Mouse (Mus musculus) kidney, embryonic 14.5 days (tissue): ENCODE measurements at regions not wholly inside any gene's neighbourhood (a gene's known extent, or its start where the extent isn't known, plus 50 kb on each side); places are given as distances from the start of the nearest gene placed in this dataset.

Experiments
- ATAC-seq: fragments of 200-750 bp; cut with Nextera tagmentation; 2 replicates; pipeline ENCODE4 v1.8.0; 2017; ENCODE audit warnings: moderate number of reproducible peaks, mild to moderate bottlenecking, moderate TSS enrichment, moderate library complexity; ENCODE audit not compliant: low FRiP score, low TSS enrichment
- H3K27ac ChIP-seq: fragments of 300-500 bp; sonication (generic); 2 replicates; pipeline ENCODE4 v1.5.1; 2014; ENCODE audit warnings: low read depth, mild to moderate bottlenecking, low read length, moderate library complexity, mixed read lengths
- H3K27me3 ChIP-seq: fragments of 300-500 bp; sonication (generic); 2 replicates; pipeline ENCODE4 v1.6.1; 2014; ENCODE audit warnings: mild to moderate bottlenecking, low read length; ENCODE audit not compliant: control insufficient read depth, insufficient read depth
- H3K36me3 ChIP-seq: fragments of 300-500 bp; sonication (generic); 2 replicates; pipeline ENCODE4 v1.6.1; 2014; ENCODE audit warnings: low read length, mixed read lengths; ENCODE audit not compliant: control insufficient read depth, insufficient read depth
- H3K4me1 ChIP-seq: fragments of 300-500 bp; sonication (generic); 2 replicates; pipeline ENCODE4 v1.6.1; 2014; ENCODE audit warnings: low read length, mixed read lengths; ENCODE audit not compliant: control insufficient read depth, insufficient read depth
- H3K4me2 ChIP-seq: fragments of 300-500 bp; sonication (generic); replicated peaks from 2 replicates; pipeline ENCODE4 v1.6.1; 2014; ENCODE audit warnings: low read depth, mild to moderate bottlenecking, low read length
- H3K4me3 ChIP-seq: fragments of 300-500 bp; sonication (generic); 2 replicates; pipeline ENCODE4 v1.5.1; 2014; ENCODE audit warnings: mild to moderate bottlenecking, low read length
- H3K9ac ChIP-seq: fragments of 300-500 bp; sonication (generic); 2 replicates; pipeline ENCODE4 v1.6.1; 2014; ENCODE audit warnings: low read depth, mild to moderate bottlenecking, low read length, moderate library complexity
- H3K9me3 ChIP-seq: fragments of 300-500 bp; sonication (generic); 2 replicates; pipeline ENCODE4 v1.6.1; 2016; ENCODE audit warnings: low read length; ENCODE audit not compliant: control insufficient read depth
- WGBS: fragments of 180-500 bp; shearing (Covaris S2); extraction: QIAGEN DNeasy Blood & Tissue Kit; methylation state at CpG from one replicate; pipeline ENCODE4 v1.1.7; 2014; 5-methylcytosine and 5-hydroxymethylcytosine counted together

DNA sequence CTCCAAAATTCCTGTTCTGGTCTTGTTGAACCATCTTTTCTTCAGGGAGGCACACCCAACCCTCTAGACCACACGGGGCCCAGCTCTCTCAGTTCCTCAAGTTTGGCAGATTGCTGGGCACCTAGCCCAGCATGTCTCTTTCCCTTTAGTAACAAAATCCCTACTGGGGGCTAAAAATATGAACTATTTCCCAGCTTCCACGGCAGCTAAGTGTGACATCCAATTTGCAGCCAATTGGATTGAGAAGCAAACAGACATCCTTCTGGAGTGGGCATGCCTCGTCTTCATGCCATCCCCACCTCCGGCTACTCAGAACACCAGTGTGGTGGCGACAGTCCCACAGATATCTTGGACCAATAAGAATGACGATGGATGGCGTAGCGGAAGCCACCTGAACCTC is 240.1 kb downstream of the Mroh4 start:
- Histone ChIP-seq H3K36me3 (no peaks in the 10 kb centered on the region), H3K27ac (no peak overlapping the region), H3K4me1 (no peaks in the 10 kb centered on the region), H3K4me2 (no peak overlapping the region), H3K27me3 (no peaks in the 10 kb centered on the region), H3K4me3 (no peak overlapping the region), H3K9ac (no peak overlapping the region), H3K9me3 (no peaks in the 10 kb centered on the region)
- WGBS, result 87% methylated on average over 8 of the region's 8 CpGs
- no peak for ATAC-seq

DNA sequence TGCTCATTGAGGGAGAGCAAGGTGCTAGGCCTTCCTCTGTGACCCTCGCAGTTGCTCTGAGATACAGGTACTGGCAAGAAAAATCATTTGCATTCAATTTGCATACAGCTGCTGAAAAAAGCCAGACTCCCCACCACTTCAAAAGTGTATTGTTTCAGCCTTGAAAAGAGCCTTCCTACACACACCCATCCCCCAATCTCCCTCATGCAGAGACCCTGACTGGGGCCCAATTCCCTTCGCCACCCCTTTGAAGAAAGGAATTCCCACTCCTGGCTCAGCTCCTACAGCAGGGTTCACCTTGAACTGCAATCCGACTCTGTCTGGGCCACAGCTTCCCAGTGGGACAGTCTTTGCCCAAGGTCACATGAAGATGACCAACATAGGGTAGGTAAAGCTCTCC is 248.6 kb downstream of the Mroh4 start:
- WGBS, result 12% methylated on average over 3 of the region's 3 CpGs
- Histone ChIP-seq H3K4me1 (no peaks in the 10 kb centered on the region), H3K36me3 (no peaks in the 10 kb centered on the region), H3K27me3 (no peaks in the 10 kb centered on the region; the same call in 1 of the 2 replicates), H3K4me2 (no peak overlapping the region), H3K9ac (no peak overlapping the region), H3K27ac (no peak overlapping the region), H3K9me3 (no peaks in the 10 kb centered on the region), H3K4me3 (no peak overlapping the region)
- no peak for ATAC-seq

DNA sequence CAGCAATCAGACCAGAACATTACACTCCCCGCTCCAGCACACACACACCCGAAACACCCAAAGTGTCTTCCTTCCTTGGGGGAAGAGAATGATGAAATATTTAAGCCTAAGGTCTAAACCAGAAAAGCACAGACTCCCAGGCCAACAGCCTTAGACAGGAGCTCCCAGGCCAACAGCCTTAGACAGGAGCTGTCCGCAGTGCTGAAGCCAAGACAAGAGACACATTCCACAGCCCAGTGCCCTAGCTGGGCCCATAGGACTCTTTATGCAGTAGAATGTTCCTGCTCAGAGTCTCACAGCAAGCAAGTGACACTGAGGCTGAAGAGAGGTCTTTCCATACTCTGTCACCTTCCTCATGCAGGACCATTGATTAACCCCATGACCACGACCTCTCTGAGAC is 253.6 kb downstream of the Mroh4 start:
- H3K9me3 ChIP-seq, result no peaks in the 10 kb centered on the region
- H3K4me3 ChIP-seq, result no peak overlapping the region
- no peak overlapping the region for H3K27ac ChIP-seq
- no peak overlapping the region for H3K9ac ChIP-seq
- H3K36me3 ChIP-seq, result no peaks in the 10 kb centered on the region
- ATAC-seq, result no peak
- no peaks in the 10 kb centered on the region for H3K4me1 ChIP-seq
- no peaks in the 10 kb centered on the region for H3K27me3 ChIP-seq
- 63% methylated on average over 4 of the region's 4 CpGs for WGBS
- no peak overlapping the region for H3K4me2 ChIP-seq

DNA sequence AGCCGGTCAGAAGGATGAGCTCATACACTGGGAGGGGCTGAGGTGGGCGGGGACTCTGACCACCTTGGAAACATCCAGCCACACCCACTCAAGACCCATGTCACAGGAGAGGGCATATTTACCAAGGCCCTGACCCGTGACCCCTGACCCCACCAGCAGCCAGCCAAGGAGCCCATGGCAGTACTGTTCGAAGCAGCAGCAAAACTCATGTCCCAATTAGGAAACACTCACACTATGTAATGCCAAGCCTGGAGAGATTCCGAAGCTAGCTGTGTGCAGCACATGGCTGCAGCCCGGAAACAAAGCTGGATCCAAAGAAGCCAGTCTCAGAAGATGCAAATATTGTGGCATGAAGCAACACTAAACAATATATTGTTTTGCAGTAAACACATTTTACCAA is 256.8 kb downstream of the Mroh4 start:
- H3K9ac ChIP-seq, result no peak overlapping the region
- no peak overlapping the region for H3K4me3 ChIP-seq
- H3K4me1 ChIP-seq, result no peaks in the 10 kb centered on the region
- no peak overlapping the region for H3K4me2 ChIP-seq
- no peaks in the 10 kb centered on the region for H3K27me3 ChIP-seq
- no peaks in the 10 kb centered on the region for H3K9me3 ChIP-seq
- ATAC-seq, result no peak
- no peak overlapping the region for H3K27ac ChIP-seq
- no peaks in the 10 kb centered on the region for H3K36me3 ChIP-seq
- WGBS, result 84% methylated on average over 6 of the region's 6 CpGs

GRCm38 (mm10) chr15:74369461-74369860 is 266.7 kb downstream of the Mroh4 start:
- ATAC-seq, result no peak
- Histone ChIP-seq H3K9me3 (no peaks in the 10 kb centered on the region), H3K4me2 (no peak overlapping the region), H3K4me3 (no peak overlapping the region), H3K27ac (no peak overlapping the region), H3K9ac (no peak overlapping the region), H3K36me3 (no peaks in the 10 kb centered on the region), H3K27me3 (no peaks in the 10 kb centered on the region), H3K4me1 (no peaks in the 10 kb centered on the region)
- 84% methylated on average over 3 of the region's 3 CpGs for WGBS

GRCm38 (mm10) chr15:74347911-74348310 is 288.2 kb downstream of the Mroh4 start:
- Histone ChIP-seq H3K9me3 (no peaks in the 10 kb centered on the region), H3K36me3 (no peaks in the 10 kb centered on the region), H3K4me2 (no peak overlapping the region), H3K27ac (no peak overlapping the region), H3K4me1 (no peaks in the 10 kb centered on the region), H3K27me3 (no peaks in the 10 kb centered on the region), H3K9ac (no peak overlapping the region), H3K4me3 (no peak overlapping the region)
- WGBS, result 40% methylated on average over 4 of the region's 4 CpGs
- no peak for ATAC-seq

DNA sequence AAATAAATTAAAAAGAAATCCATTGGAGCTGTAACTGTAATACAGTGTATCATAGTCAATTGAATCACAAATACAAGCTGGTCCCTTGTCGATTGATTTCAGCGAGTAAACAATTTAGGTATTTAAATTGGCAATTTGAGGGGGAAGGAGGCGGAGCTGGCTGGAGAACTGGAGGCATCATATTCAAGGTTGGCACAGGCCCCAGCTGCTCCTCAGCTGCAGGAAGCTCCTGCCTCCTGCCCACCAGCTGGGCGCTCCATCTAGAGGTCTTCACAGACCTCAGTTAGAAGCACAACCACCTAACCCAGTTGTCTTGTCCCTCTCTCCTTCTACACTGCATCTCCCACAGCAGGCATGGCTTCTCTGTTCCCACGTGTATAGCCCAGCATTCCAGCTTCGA is 292.6 kb downstream of the Mroh4 start:
- no peaks in the 10 kb centered on the region for H3K9me3 ChIP-seq
- no peak overlapping the region for H3K9ac ChIP-seq
- 75% methylated on average over 6 of the region's 6 CpGs for WGBS
- H3K27ac ChIP-seq, result no peak overlapping the region
- H3K27me3 ChIP-seq, result no peaks in the 10 kb centered on the region
- ATAC-seq, result no peak
- H3K36me3 ChIP-seq, result no peaks in the 10 kb centered on the region
- no peak overlapping the region for H3K4me3 ChIP-seq
- no peak overlapping the region for H3K4me2 ChIP-seq
- no peaks in the 10 kb centered on the region for H3K4me1 ChIP-seq

DNA sequence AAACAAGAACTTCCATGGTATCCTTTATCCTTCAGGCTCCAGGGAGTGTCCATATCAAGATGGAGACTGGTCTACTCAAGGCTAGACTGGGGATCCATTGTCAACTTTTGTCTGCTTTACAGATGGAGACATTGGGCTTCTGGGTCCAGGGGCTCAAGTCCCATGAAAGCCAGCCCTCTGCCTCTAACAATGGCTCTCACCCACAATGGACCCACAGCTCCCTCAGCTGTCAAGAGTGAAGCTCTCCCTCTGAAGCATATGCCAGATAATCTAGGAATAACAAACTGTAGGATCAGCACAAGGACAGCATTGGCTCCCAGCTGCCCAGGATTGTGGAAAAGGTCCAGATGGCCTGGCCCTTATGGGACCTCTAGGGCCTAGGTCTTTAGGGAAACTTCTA is 302.3 kb downstream of the Mroh4 start:
- H3K9ac ChIP-seq, result no peak overlapping the region
- no peaks in the 10 kb centered on the region for H3K9me3 ChIP-seq
- H3K4me2 ChIP-seq, result no peak overlapping the region
- H3K4me1 ChIP-seq, result no peaks in the 10 kb centered on the region
- H3K36me3 ChIP-seq, result no peaks in the 10 kb centered on the region
- ATAC-seq, result no peak
- H3K4me3 ChIP-seq, result no peak overlapping the region
- H3K27ac ChIP-seq, result no peak overlapping the region
- H3K27me3 ChIP-seq, result no peaks in the 10 kb centered on the region

GRCm38 (mm10) chr15:74330131-74330530 is 306.0 kb downstream of the Mroh4 start:
- Histone ChIP-seq H3K9ac (no peak overlapping the region), H3K4me1 (no peaks in the 10 kb centered on the region), H3K9me3 (no peaks in the 10 kb centered on the region), H3K36me3 (no peaks in the 10 kb centered on the region), H3K4me2 (no peak overlapping the region), H3K4me3 (no peak overlapping the region), H3K27ac (no peak overlapping the region), H3K27me3 (no peaks in the 10 kb centered on the region)
- no peak for ATAC-seq
- 75% methylated on average over 3 of the region's 3 CpGs for WGBS

GRCm38 (mm10) chr15:74329221-74329620 is 306.9 kb downstream of the Mroh4 start:
- Histone ChIP-seq H3K9ac (no peak overlapping the region), H3K4me1 (no peaks in the 10 kb centered on the region), H3K27me3 (no peaks in the 10 kb centered on the region), H3K27ac (no peak overlapping the region), H3K9me3 (no peaks in the 10 kb centered on the region), H3K4me3 (no peak overlapping the region), H3K4me2 (no peak overlapping the region), H3K36me3 (no peaks in the 10 kb centered on the region)
- WGBS, result 68% methylated on average over 14 of the region's 14 CpGs
- no peak for ATAC-seq
